Mouse (Mus musculus) testis, adult 2 months (tissue): ENCODE results near the gene Crtac1. TPM values are rescaled to one million over a fixed set of nuclear protein-coding genes. Genes with fewer than 3 reads are reported as not detected.

ENCODE experiments used
- H3K27ac ChIP-seq: fragments of 200-500 bp; 2 replicates; pipeline ENCODE4 v1.5.1; 2012; ENCODE audit warnings: low read depth, low read length; ENCODE audit not compliant: control insufficient read depth, insufficient read depth
- H3K27me3 ChIP-seq: fragments of 200-500 bp; 2 replicates; pipeline ENCODE4 v1.6.1; 2012; ENCODE audit warnings: mild to moderate bottlenecking, low read length, moderate library complexity; ENCODE audit not compliant: control insufficient read depth, insufficient read depth
- H3K36me3 ChIP-seq: fragments of 200-500 bp; 2 replicates; pipeline ENCODE4 v1.6.1; 2012; ENCODE audit warnings: mild to moderate bottlenecking, low read length; ENCODE audit not compliant: control insufficient read depth, insufficient read depth
- H3K4me1 ChIP-seq: fragments of 200-500 bp; 2 replicates; pipeline ENCODE4 v1.6.1; 2012; ENCODE audit warnings: low read length; ENCODE audit not compliant: control insufficient read depth, insufficient read depth
- H3K4me3 ChIP-seq: fragments of 200-500 bp; 2 replicates; pipeline ENCODE4 v1.5.1; 2012; ENCODE audit warnings: low read depth, mild to moderate bottlenecking, low read length, moderate library complexity, mixed read lengths; ENCODE audit not compliant: control insufficient read depth
- CTCF ChIP-seq: fragments of 200-500 bp; IDR thresholded peaks from 2 replicates; pipeline ENCODE4 v1.5.1; 2012; ENCODE audit warnings: low read depth, mild to moderate bottlenecking, inconsistent platforms, low read length, moderate library complexity; ENCODE audit not compliant: control insufficient read depth, insufficient read depth, insufficient replicate concordance
- POLR2A ChIP-seq: fragments of 200-500 bp; IDR thresholded peaks from 2 replicates; pipeline ENCODE4 v1.6.1; 2012; ENCODE audit warnings: low read depth, mild to moderate bottlenecking, inconsistent platforms, low read length, moderate library complexity; ENCODE audit not compliant: control insufficient read depth
- polyA plus RNA-seq: library from polyadenylated mRNA; depleted of rRNA; stranded (reverse); fragments of >200 nt; gene quantifications from 2 replicates; pipeline ENCODE4 v1.2.3, GENCODE M21; 2012

Gene Crtac1
- polyA plus RNA-seq, 1 experiment = 3.7 TPM

- TF ChIP-seq POLR2A (no peak), CTCF (no peak)
- Histone ChIP-seq H3K4me1 (peaks cover 4% of the 10 kb centered on the region), H3K27ac (no peak overlapping the region), H3K4me3 (peak overlapping the region; percentile 42; the same call in 1 of the 2 replicates), H3K36me3 (no peaks in the 10 kb centered on the region), H3K27me3 (no peaks in the 10 kb centered on the region)
These were observed 176.2 kb downstream of the Crtac1 start for GRCm38 (mm10) chr19:42255438-42255783.

- Histone ChIP-seq H3K27ac (no peak overlapping the region), H3K36me3 (no peaks in the 10 kb centered on the region), H3K4me3 (0 out of 2 replicates have a peak overlapping the region, but pooled peaks have one; percentile 9), H3K4me1 (peaks cover 6% of the 10 kb centered on the region), H3K27me3 (no peaks in the 10 kb centered on the region)
- TF ChIP-seq CTCF (no peak), POLR2A (no peak)
These were observed 181.3 kb downstream of the Crtac1 start for GRCm38 (mm10) chr19:42249976-42250914.

GRCm38 (mm10) chr19:42247519-42247918 is 184.1 kb downstream of the Crtac1 start, which contains the start of gene Golga7b:
Gene Golga7b, plus strand, starts transcription at chr19:42247574.
- peaks cover 6% of the 10 kb centered on the region for H3K4me1 ChIP-seq
- TF ChIP-seq CTCF = no peak
- no peak for TF ChIP-seq POLR2A
- H3K27ac ChIP-seq = no peak within 1 kb of the TSS
- no peaks in the 10 kb centered on the region for H3K36me3 ChIP-seq
- peak within 1 kb of the TSS; percentile 80 for H3K4me3 ChIP-seq
- no peaks in the 10 kb centered on the region for H3K27me3 ChIP-seq

GRCm38 (mm10) chr19:42246626-42247025 is 185.0 kb downstream of the Crtac1 start:
- no peaks in the 10 kb centered on the region for H3K36me3 ChIP-seq
- peak overlapping the region; percentile 80 for H3K4me3 ChIP-seq
- no peak overlapping the region for H3K27ac ChIP-seq
- TF ChIP-seq POLR2A (no peak), CTCF (no peak)
- H3K27me3 ChIP-seq = no peaks in the 10 kb centered on the region
- H3K4me1 ChIP-seq = peaks cover 6% of the 10 kb centered on the region

- H3K27ac ChIP-seq = no peak overlapping the region
- no peaks in the 10 kb centered on the region for H3K36me3 ChIP-seq
- H3K4me1 ChIP-seq = peaks cover 4% of the 10 kb centered on the region
- no peak overlapping the region for H3K4me3 ChIP-seq
- H3K27me3 ChIP-seq = no peaks in the 10 kb centered on the region
- no peak for TF ChIP-seq CTCF
- TF ChIP-seq POLR2A = no peak
These were observed 188.2 kb downstream of the Crtac1 start for GRCm38 (mm10) chr19:42243401-42243800.

GRCm38 (mm10) chr19:42240881-42241280 is 190.7 kb downstream of the Crtac1 start:
- no peaks in the 10 kb centered on the region for H3K4me1 ChIP-seq
- no peak overlapping the region for H3K4me3 ChIP-seq
- H3K36me3 ChIP-seq = no peaks in the 10 kb centered on the region
- TF ChIP-seq POLR2A = no peak
- TF ChIP-seq CTCF = no peak
- no peak overlapping the region for H3K27ac ChIP-seq
- H3K27me3 ChIP-seq = no peaks in the 10 kb centered on the region

GRCm38 (mm10) chr19:42238341-42238715 is 193.3 kb downstream of the Crtac1 start:
- TF ChIP-seq CTCF (no peak), POLR2A (no peak)
- H3K4me1 ChIP-seq = no peaks in the 10 kb centered on the region

More at GRCm38 (mm10) chr19:42238341-42238715, 193.3 kb downstream of the Crtac1 start:
- Histone ChIP-seq H3K4me3 (no peak overlapping the region), H3K36me3 (no peaks in the 10 kb centered on the region), H3K27ac (no peak overlapping the region), H3K27me3 (no peaks in the 10 kb centered on the region)
